Mouse (Mus musculus): ENCODE measurements around the gene Mecom. TPM values are rescaled to one million over a fixed set of nuclear protein-coding genes. Genes with fewer than 3 reads are reported as not detected.
A peak's percentile ranks its signal among the peaks of the same experiment; 100 is the strongest.

Mecom gene
- polyA plus RNA-seq, 1 experiment from 2014 or later: 17.6 TPM

GRCm38 (mm10) chr3:30209131-30209530 lies 338.7 kb downstream of the Mecom start:
- H3K9ac ChIP-seq (ENCODE audit: low read length): no peak overlapping the region
- no peak overlapping the region for H3K4me3 ChIP-seq (ENCODE audit: low read depth, low read length)
- H3K4me1 ChIP-seq (replicated peaks; ENCODE audit: control insufficient read depth, insufficient read depth, low read length): 0 out of 2 replicates have a peak, but pooled peaks cover 6% of the 10 kb centered on the region
- no peak for ATAC-seq (replicated peaks; ENCODE audit: low FRiP score, low TSS enrichment, low read depth)
- H3K4me2 ChIP-seq (ENCODE audit: low read length): no peak overlapping the region
- no peaks in the 10 kb centered on the region for H3K9me3 ChIP-seq (ENCODE audit: control insufficient read depth, low read length)
- no peak for DNase-seq (ENCODE audit: low spot score)
- 0 out of 2 replicates have a peak, but pooled peaks cover 6% of the 10 kb centered on the region for H3K27me3 ChIP-seq (replicated peaks; ENCODE audit: control insufficient read depth, insufficient read depth, low read length)
- H3K36me3 ChIP-seq (ENCODE audit: control insufficient read depth, insufficient read depth, low read length): no peaks in the 10 kb centered on the region
- H3K27ac ChIP-seq (ENCODE audit: low read depth): no peak overlapping the region

DNA sequence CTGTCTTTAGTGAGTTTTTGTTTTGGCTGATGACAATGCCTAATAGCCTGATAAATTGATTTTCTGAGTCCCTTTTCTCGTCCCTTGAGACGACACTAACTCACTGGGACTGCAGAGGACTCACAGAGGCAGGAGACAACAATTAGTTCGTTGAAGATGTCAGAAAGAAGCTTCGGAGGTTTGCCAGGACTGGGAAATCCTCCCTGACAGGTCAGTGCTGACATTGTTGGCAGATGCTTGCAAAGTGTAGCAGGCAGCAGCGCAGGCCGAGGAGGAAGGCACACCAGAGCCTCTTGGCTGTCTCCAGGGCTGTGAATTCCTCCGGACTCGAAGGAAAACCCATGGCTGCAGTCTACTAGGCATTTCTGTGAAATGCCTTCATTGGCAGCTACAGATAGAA lies 339.9 kb downstream of the Mecom start:
- 34% methylated on average over 8 of the region's 8 CpGs for WGBS
- Histone ChIP-seq H3K4me1 (replicated peaks; ENCODE audit: control insufficient read depth, insufficient read depth, low read length) (no peaks in the 10 kb centered on the region), H3K27me3 (replicated peaks; ENCODE audit: control insufficient read depth, insufficient read depth, low read length) (0 out of 2 replicates have a peak, but pooled peaks cover 6% of the 10 kb centered on the region), H3K36me3 (ENCODE audit: control insufficient read depth, insufficient read depth, low read length) (no peaks in the 10 kb centered on the region), H3K4me3 (ENCODE audit: low read depth, low read length) (no peak overlapping the region), H3K27ac (ENCODE audit: low read depth) (no peak overlapping the region), H3K4me2 (ENCODE audit: low read length) (no peak overlapping the region), H3K9me3 (ENCODE audit: control insufficient read depth, low read length) (no peaks in the 10 kb centered on the region), H3K9ac (ENCODE audit: low read length) (no peak overlapping the region)
- no peak for ATAC-seq (replicated peaks; ENCODE audit: low FRiP score, low TSS enrichment, low read depth)
- no peak for DNase-seq (ENCODE audit: low spot score)

DNA sequence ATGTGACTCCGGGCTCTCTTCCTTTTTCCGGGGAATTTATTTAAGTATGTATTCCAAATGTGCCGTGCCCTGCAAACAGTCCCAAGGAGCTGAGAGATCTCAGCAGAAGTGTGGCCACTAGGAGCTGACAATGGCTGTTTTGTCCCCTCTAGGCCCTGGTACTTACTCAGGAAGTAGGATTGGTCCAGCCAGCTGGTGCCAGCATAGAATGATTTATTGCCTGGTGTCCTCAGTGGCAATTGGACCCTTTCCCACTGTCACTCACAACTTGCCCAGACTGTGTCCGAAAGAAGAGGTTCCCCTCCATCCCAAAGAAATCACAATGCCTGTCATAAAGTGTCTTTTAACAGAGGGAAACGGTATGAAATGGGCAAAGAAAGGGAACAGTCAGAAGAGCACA lies 340.4 kb downstream of the Mecom start:
- no peaks in the 10 kb centered on the region for H3K9me3 ChIP-seq (ENCODE audit: control insufficient read depth, low read length)
- no peak overlapping the region for H3K4me2 ChIP-seq (ENCODE audit: low read length)
- no peak overlapping the region for H3K27ac ChIP-seq (ENCODE audit: low read depth)
- no peaks in the 10 kb centered on the region for H3K36me3 ChIP-seq (ENCODE audit: control insufficient read depth, insufficient read depth, low read length)
- no peak overlapping the region for H3K9ac ChIP-seq (ENCODE audit: low read length)
- no peaks in the 10 kb centered on the region for H3K4me1 ChIP-seq (replicated peaks; ENCODE audit: control insufficient read depth, insufficient read depth, low read length)
- no peak for ATAC-seq (replicated peaks; ENCODE audit: low FRiP score, low TSS enrichment, low read depth)
- 37% methylated on average over 5 of the region's 5 CpGs for WGBS
- DNase-seq (ENCODE audit: low spot score): no peak
- H3K27me3 ChIP-seq (replicated peaks; ENCODE audit: control insufficient read depth, insufficient read depth, low read length): 0 out of 2 replicates have a peak, but pooled peaks cover 6% of the 10 kb centered on the region
- no peak overlapping the region for H3K4me3 ChIP-seq (ENCODE audit: low read depth, low read length)

- ATAC-seq (replicated peaks; ENCODE audit: low FRiP score, low TSS enrichment, low read depth) (no peak), DNase-seq (ENCODE audit: low spot score) (no peak)
- WGBS: 72% methylated on average over 8 of the region's 8 CpGs
- Histone ChIP-seq H3K27ac (ENCODE audit: low read depth) (no peak overlapping the region), H3K9me3 (ENCODE audit: control insufficient read depth, low read length) (no peaks in the 10 kb centered on the region), H3K4me1 (replicated peaks; ENCODE audit: control insufficient read depth, insufficient read depth, low read length) (no peaks in the 10 kb centered on the region), H3K27me3 (replicated peaks; ENCODE audit: control insufficient read depth, insufficient read depth, low read length) (0 out of 2 replicates have a peak, but pooled peaks cover 6% of the 10 kb centered on the region), H3K4me3 (ENCODE audit: low read depth, low read length) (no peak overlapping the region), H3K36me3 (ENCODE audit: control insufficient read depth, insufficient read depth, low read length) (no peaks in the 10 kb centered on the region), H3K9ac (ENCODE audit: low read length) (no peak overlapping the region), H3K4me2 (ENCODE audit: low read length) (no peak overlapping the region)
These were observed 341.7 kb downstream of the Mecom start for GRCm38 (mm10) chr3:30206123-30206522.

DNA sequence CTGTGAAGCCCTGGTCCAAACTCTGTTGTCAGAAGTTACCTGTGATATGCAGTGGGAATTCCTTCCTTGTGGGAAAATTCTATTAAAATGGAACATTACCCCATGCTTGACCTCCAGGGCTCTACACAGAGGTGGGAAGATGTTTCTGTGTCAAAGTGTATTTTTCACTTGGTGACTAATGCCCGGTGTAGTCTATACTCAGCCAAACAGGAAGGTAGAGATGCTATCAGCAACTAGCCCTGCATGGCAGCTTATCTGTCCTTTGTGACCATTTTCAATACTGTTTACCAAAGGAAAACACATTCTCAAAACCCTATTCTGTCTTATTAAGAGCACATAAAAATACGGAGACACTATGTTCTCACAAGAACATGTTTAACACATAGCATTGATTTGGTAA lies 344.0 kb downstream of the Mecom start:
- no peaks in the 10 kb centered on the region for H3K4me1 ChIP-seq (replicated peaks; ENCODE audit: control insufficient read depth, insufficient read depth, low read length)
- no peak overlapping the region for H3K27ac ChIP-seq (ENCODE audit: low read depth)
- no peak overlapping the region for H3K9ac ChIP-seq (ENCODE audit: low read length)
- H3K36me3 ChIP-seq (ENCODE audit: control insufficient read depth, insufficient read depth, low read length): no peaks in the 10 kb centered on the region
- ATAC-seq (replicated peaks; ENCODE audit: low FRiP score, low TSS enrichment, low read depth): no peak
- DNase-seq (ENCODE audit: low spot score): no peak
- H3K4me3 ChIP-seq (ENCODE audit: low read depth, low read length): no peak overlapping the region
- no peaks in the 10 kb centered on the region for H3K27me3 ChIP-seq (replicated peaks; ENCODE audit: control insufficient read depth, insufficient read depth, low read length)
- H3K4me2 ChIP-seq (ENCODE audit: low read length): no peak overlapping the region
- H3K9me3 ChIP-seq (ENCODE audit: control insufficient read depth, low read length): no peaks in the 10 kb centered on the region
- 59% methylated on average over 2 of the region's 2 CpGs for WGBS

GRCm38 (mm10) chr3:30198854-30199253 lies 349.0 kb downstream of the Mecom start:
- WGBS: 68% methylated on average over 2 of the region's 2 CpGs
- DNase-seq (ENCODE audit: low spot score): no peak
- H3K9ac ChIP-seq (ENCODE audit: low read length): no peak overlapping the region
- H3K27ac ChIP-seq (ENCODE audit: low read depth): no peak overlapping the region
- ATAC-seq (replicated peaks; ENCODE audit: low FRiP score, low TSS enrichment, low read depth): no peak
- no peak overlapping the region for H3K4me2 ChIP-seq (ENCODE audit: low read length)
- no peaks in the 10 kb centered on the region for H3K36me3 ChIP-seq (ENCODE audit: control insufficient read depth, insufficient read depth, low read length)
- H3K27me3 ChIP-seq (replicated peaks; ENCODE audit: control insufficient read depth, insufficient read depth, low read length): no peaks in the 10 kb centered on the region
- H3K4me1 ChIP-seq (replicated peaks; ENCODE audit: control insufficient read depth, insufficient read depth, low read length): no peaks in the 10 kb centered on the region
- H3K4me3 ChIP-seq (ENCODE audit: low read depth, low read length): no peak overlapping the region
- H3K9me3 ChIP-seq (ENCODE audit: control insufficient read depth, low read length): no peaks in the 10 kb centered on the region

- 86% methylated on average over 5 of the region's 5 CpGs for WGBS
- Histone ChIP-seq H3K9me3 (ENCODE audit: control insufficient read depth, low read length) (no peaks in the 10 kb centered on the region), H3K4me2 (ENCODE audit: low read length) (no peak overlapping the region), H3K9ac (ENCODE audit: low read length) (no peak overlapping the region), H3K36me3 (ENCODE audit: control insufficient read depth, insufficient read depth, low read length) (no peaks in the 10 kb centered on the region), H3K4me1 (replicated peaks; ENCODE audit: control insufficient read depth, insufficient read depth, low read length) (no peaks in the 10 kb centered on the region), H3K27ac (ENCODE audit: low read depth) (no peak overlapping the region), H3K27me3 (replicated peaks; ENCODE audit: control insufficient read depth, insufficient read depth, low read length) (no peaks in the 10 kb centered on the region), H3K4me3 (ENCODE audit: low read depth, low read length) (no peak overlapping the region)
- DNase-seq (ENCODE audit: low spot score) (no peak), ATAC-seq (replicated peaks; ENCODE audit: low FRiP score, low TSS enrichment, low read depth) (no peak)
These were observed 349.6 kb downstream of the Mecom start for GRCm38 (mm10) chr3:30198227-30198626.

DNA sequence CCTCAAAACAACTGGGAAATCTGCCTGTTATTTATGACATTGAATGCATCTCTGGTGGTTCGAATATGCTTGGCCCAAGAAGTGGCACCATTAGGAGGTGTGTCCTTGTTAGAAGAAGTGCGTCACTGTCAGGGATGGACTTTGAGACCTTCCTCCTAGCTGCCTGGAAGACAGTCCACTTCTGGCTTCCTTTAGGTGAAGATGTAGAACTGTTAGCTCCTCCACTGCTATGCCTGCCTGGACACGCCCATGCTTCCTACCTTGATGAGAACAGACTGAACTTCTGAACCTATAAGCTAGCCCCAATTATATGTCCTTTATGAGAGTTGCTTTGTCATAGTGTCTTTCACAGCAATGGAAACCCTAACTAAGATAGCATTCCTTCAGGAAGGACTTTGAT lies 352.6 kb downstream of the Mecom start:
- H3K9me3 ChIP-seq (ENCODE audit: control insufficient read depth, low read length): no peaks in the 10 kb centered on the region
- H3K4me2 ChIP-seq (ENCODE audit: low read length): no peak overlapping the region
- no peak overlapping the region for H3K27ac ChIP-seq (ENCODE audit: low read depth)
- H3K27me3 ChIP-seq (replicated peaks; ENCODE audit: control insufficient read depth, insufficient read depth, low read length): 0 out of 2 replicates have a peak, but pooled peaks cover 5% of the 10 kb centered on the region
- no peak for DNase-seq (ENCODE audit: low spot score)
- no peaks in the 10 kb centered on the region for H3K4me1 ChIP-seq (replicated peaks; ENCODE audit: control insufficient read depth, insufficient read depth, low read length)
- no peak overlapping the region for H3K4me3 ChIP-seq (ENCODE audit: low read depth, low read length)
- ATAC-seq (replicated peaks; ENCODE audit: low FRiP score, low TSS enrichment, low read depth): no peak; the same call in 1 of the 2 replicates
- no peaks in the 10 kb centered on the region for H3K36me3 ChIP-seq (ENCODE audit: control insufficient read depth, insufficient read depth, low read length)
- WGBS: 91% methylated on average over 3 of the region's 3 CpGs
- no peak overlapping the region for H3K9ac ChIP-seq (ENCODE audit: low read length)

DNA sequence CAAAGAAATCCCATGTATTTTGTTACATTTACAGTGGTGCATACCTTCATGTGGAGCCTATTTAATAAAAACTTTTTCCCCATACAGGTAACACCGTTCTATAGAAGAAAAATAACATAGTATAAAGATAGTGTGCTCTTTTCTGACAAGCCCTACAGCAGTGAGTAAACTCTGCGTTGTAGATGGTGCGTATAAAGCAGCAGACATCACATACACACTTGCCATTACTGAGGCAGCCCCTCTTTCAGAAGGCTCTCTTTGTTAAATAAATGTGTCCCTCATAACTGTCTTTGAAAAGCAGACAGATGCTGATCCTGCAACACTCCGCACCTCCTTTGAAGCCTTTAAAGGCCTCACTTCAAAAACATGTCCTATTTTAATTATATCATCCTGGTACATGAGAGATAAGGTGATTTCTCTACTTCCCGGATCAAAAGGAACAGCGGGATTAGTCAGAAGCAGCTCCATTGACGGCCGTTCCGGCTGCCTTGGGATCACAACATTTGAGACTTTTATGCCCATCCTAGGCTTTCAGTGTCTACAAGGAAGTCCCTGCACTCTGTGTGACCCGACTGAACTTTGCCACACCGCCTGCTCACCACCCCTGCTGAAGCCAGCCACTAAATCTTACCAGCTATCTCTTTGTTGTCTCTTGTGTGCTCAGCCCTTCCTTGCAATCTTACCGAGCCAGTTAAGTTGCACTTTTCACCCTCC lies 355.4 kb downstream of the Mecom start:
- no peaks in the 10 kb centered on the region for H3K36me3 ChIP-seq (ENCODE audit: control insufficient read depth, insufficient read depth, low read length)
- H3K27me3 ChIP-seq (replicated peaks; ENCODE audit: control insufficient read depth, insufficient read depth, low read length): 0 out of 2 replicates have a peak, but pooled peaks cover 5% of the 10 kb centered on the region
- no peak overlapping the region for H3K4me3 ChIP-seq (ENCODE audit: low read depth, low read length)
- no peaks in the 10 kb centered on the region for H3K4me1 ChIP-seq (replicated peaks; ENCODE audit: control insufficient read depth, insufficient read depth, low read length)
- no peak overlapping the region for H3K4me2 ChIP-seq (ENCODE audit: low read length)
- H3K27ac ChIP-seq (ENCODE audit: low read depth): no peak overlapping the region
- no peaks in the 10 kb centered on the region for H3K9me3 ChIP-seq (ENCODE audit: control insufficient read depth, low read length)
- DNase-seq (ENCODE audit: low spot score): no peak
- peak; percentile 50; the same call in 1 of the 2 replicates for ATAC-seq (replicated peaks; ENCODE audit: low FRiP score, low TSS enrichment, low read depth)
- no peak overlapping the region for H3K9ac ChIP-seq (ENCODE audit: low read length)
- WGBS: 24% methylated on average over 12 of the region's 12 CpGs

All from intestine, embryonic 14.5 days (tissue).